Mouse (Mus musculus) adrenal gland, postnatal 14 days (tissue): ENCODE results near the gene Pi16. TPM values are rescaled to one million over a fixed set of nuclear protein-coding genes. Genes with fewer than 3 reads are reported as not detected.
"Not testable (repeated sequence)": the region's sequence is repeated elsewhere in the genome, so short reads cannot be mapped to it uniquely, and the experiment has no call there.

Experiments
- DNase-seq: peaks from one replicate; pipeline ENCODE4 v3.0.0; 2021; ENCODE audit warnings: mixed read lengths
- total RNA-seq: library from RNA; stranded (reverse); gene quantifications from 2 replicates; pipeline ENCODE4 v1.2.3, GENCODE M21; 2021

Gene Pi16
- total RNA-seq, 1 experiment from 2014 or later, result 20.9 TPM

GRCm38 (mm10) chr17:29330671-29331410 is 13.4 kb downstream of the Pi16 start:
- peak; percentile 49 for DNase-seq

- DNase-seq, result no peak
Observed at GRCm38 (mm10) chr17:29332186-29332685, 14.8 kb downstream of the Pi16 start.

- DNase-seq, result peak; percentile 61
Observed at GRCm38 (mm10) chr17:29336266-29336990, 18.9 kb downstream of the Pi16 start.

GRCm38 (mm10) chr17:29337979-29338823 is 20.7 kb downstream of the Pi16 start:
- DNase-seq, result peak; percentile 52

- DNase-seq, result peak; percentile 70
Observed at GRCm38 (mm10) chr17:29339170-29339768, 21.8 kb downstream of the Pi16 start.

- peak; percentile 15 for DNase-seq
Observed at GRCm38 (mm10) chr17:29340406-29341261, 23.2 kb downstream of the Pi16 start.

- DNase-seq, result peak; percentile 72
Observed at GRCm38 (mm10) chr17:29341591-29342003, 24.1 kb downstream of the Pi16 start.

GRCm38 (mm10) chr17:29342010-29342910 is 24.8 kb downstream of the Pi16 start:
- DNase-seq, result peak; percentile 51

GRCm38 (mm10) chr17:29343241-29343640 is 25.8 kb downstream of the Pi16 start:
- no peak for DNase-seq

- DNase-seq, result peak; percentile 3
Observed at GRCm38 (mm10) chr17:29345272-29345671, 27.8 kb downstream of the Pi16 start.

- DNase-seq, result peak; percentile 61
Observed at GRCm38 (mm10) chr17:29346496-29347125, 29.1 kb downstream of the Pi16 start.

- peak; percentile 43 for DNase-seq
Observed at GRCm38 (mm10) chr17:29347126-29347644, 29.7 kb downstream of the Pi16 start.

- DNase-seq, result peak; percentile 100
Observed at GRCm38 (mm10) chr17:29347645-29348256, 30.3 kb downstream of the Pi16 start, which contains the start of gene Mtch1. Gene Mtch1, minus strand, starts transcription at chr17:29347934.

- no peak for DNase-seq
Observed at GRCm38 (mm10) chr17:29348996-29349395, 31.5 kb downstream of the Pi16 start.

- DNase-seq, result not testable (repeated sequence)
Observed at GRCm38 (mm10) chr17:29351056-29351455, 33.6 kb downstream of the Pi16 start.

GRCm38 (mm10) chr17:29355461-29355840 is 38.0 kb downstream of the Pi16 start:
- peak; percentile 41 for DNase-seq

GRCm38 (mm10) chr17:29355841-29356478 is 38.5 kb downstream of the Pi16 start:
- peak; percentile 88 for DNase-seq

- DNase-seq, result peak; percentile 91
Observed at GRCm38 (mm10) chr17:29356479-29356856, 39.0 kb downstream of the Pi16 start.
